Mouse (Mus musculus) heart, embryonic 10.5 days (tissue): ENCODE results near the gene Pon3. TPM values are rescaled to one million over a fixed set of nuclear protein-coding genes. Genes with fewer than 3 reads are reported as not detected.

ENCODE experiments used
- DNase-seq: peaks from one replicate; pipeline ENCODE4 v3.0.0-alpha.2; 2017; ENCODE audit warnings: low spot score
- H3K27ac ChIP-seq: fragments of 300-500 bp; sonication (generic); 2 replicates; pipeline ENCODE4 v1.5.1; 2016; ENCODE audit warnings: mild to moderate bottlenecking
- H3K27me3 ChIP-seq: fragments of 300-500 bp; sonication (generic); 2 replicates; pipeline ENCODE4 v1.6.1; 2016; ENCODE audit warnings: mild to moderate bottlenecking; ENCODE audit not compliant: poor library complexity, insufficient read depth, severe bottlenecking
- H3K36me3 ChIP-seq: fragments of 300-500 bp; sonication (generic); 2 replicates; pipeline ENCODE4 v1.6.1; 2016; ENCODE audit warnings: mild to moderate bottlenecking, moderate library complexity
- H3K4me1 ChIP-seq: fragments of 300-500 bp; sonication (generic); 2 replicates; pipeline ENCODE4 v1.6.1; 2016; ENCODE audit warnings: mild to moderate bottlenecking
- H3K4me3 ChIP-seq: fragments of 300-500 bp; sonication (generic); 2 replicates; pipeline ENCODE4 v1.5.1; 2016; ENCODE audit warnings: mild to moderate bottlenecking, moderate library complexity
- H3K9me3 ChIP-seq: fragments of 300-500 bp; sonication (generic); 2 replicates; pipeline ENCODE4 v1.6.1; 2016; ENCODE audit warnings: mild to moderate bottlenecking, moderate library complexity
- WGBS: fragments of 180-500 bp; shearing (Covaris S2); methylation state at CpG from one replicate; pipeline ENCODE4 v1.1.7; 2016; 5-methylcytosine and 5-hydroxymethylcytosine counted together
- polyA plus RNA-seq: library from polyadenylated mRNA; unstranded; fragments of >200 nt; fragmentation: Nextera tagmentation; extraction: Ambion mirVana; gene quantifications from 2 replicates; pipeline ENCODE4 v1.2.1, GENCODE M21; 2016

Pon3 gene
- polyA plus RNA-seq, 1 experiment from 2014 or later: 24.6 TPM

GRCm38 (mm10) chr6:5282418-5282817, 26.3 kb upstream of the Pon3 start:
- Histone ChIP-seq H3K36me3 (0 out of 2 replicates have a peak, but pooled peaks cover under 1% of the 10 kb centered on the region), H3K4me1 (no peaks in the 10 kb centered on the region), H3K27ac (no peak overlapping the region), H3K9me3 (no peaks in the 10 kb centered on the region), H3K4me3 (no peak overlapping the region), H3K27me3 (no peaks in the 10 kb centered on the region)
- DNase-seq: no peak
- WGBS: 73% methylated on average over 7 of the region's 7 CpGs

- Histone ChIP-seq H3K27ac (no peak overlapping the region), H3K36me3 (peaks cover 17% of the 10 kb centered on the region; the same call in 1 of the 2 replicates), H3K9me3 (no peaks in the 10 kb centered on the region), H3K4me3 (no peak overlapping the region), H3K4me1 (no peaks in the 10 kb centered on the region), H3K27me3 (no peaks in the 10 kb centered on the region)
- 65% methylated on average over 6 of the region's 6 CpGs for WGBS
- DNase-seq: no peak
Measured at GRCm38 (mm10) chr6:5280576-5281305, 24.7 kb upstream of the Pon3 start.

DNA sequence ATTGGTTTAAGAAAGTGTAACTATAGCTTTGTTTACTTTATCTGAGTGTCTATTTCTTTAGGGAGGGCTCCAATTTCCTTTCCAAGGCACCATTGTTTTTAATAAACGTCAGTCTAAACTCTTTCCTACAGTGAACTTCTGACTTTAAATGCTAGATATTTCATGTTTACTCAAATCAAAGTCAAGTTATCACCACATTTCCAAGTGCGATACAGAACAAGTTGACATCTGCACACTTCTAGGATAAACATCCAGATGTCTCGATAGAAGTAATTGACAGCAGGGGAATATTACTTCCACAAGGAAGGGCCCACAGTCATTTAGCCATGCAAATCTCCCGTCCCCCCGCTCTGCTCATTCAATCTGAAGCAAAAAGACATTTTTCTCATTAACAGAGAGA, 21.9 kb upstream of the Pon3 start:
- Histone ChIP-seq H3K27me3 (no peaks in the 10 kb centered on the region), H3K4me1 (no peaks in the 10 kb centered on the region), H3K4me3 (no peak overlapping the region), H3K27ac (no peak overlapping the region), H3K36me3 (peaks cover 23% of the 10 kb centered on the region; the same call in 1 of the 2 replicates), H3K9me3 (no peaks in the 10 kb centered on the region)
- 72% methylated on average over 5 of the region's 5 CpGs for WGBS
- DNase-seq: no peak

DNA sequence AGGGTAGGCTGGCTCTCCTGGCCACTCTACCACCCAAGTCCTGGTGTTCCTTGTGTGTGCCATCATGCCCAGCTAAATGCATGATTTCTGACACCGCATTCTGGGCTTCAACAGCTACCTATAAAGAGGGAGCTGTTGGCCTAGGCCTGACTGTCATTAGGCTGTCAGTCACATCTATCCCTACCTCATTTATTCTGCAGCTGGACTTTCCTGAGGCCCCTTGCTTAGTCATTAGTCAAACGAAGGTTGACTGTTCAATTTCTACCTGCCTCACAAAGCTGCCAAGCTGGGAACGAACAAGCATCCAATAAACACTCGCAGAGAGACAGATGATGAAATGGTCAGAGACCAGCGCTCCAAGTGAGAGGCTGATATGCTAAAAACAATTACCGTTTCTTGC, 13.6 kb upstream of the Pon3 start:
- no peak for DNase-seq
- WGBS: 89% methylated on average over 6 of the region's 6 CpGs
- H3K9me3 ChIP-seq: no peaks in the 10 kb centered on the region
- H3K36me3 ChIP-seq: peaks cover 41% of the 10 kb centered on the region
- H3K4me3 ChIP-seq: no peak overlapping the region
- no peaks in the 10 kb centered on the region for H3K27me3 ChIP-seq
- no peak overlapping the region for H3K27ac ChIP-seq
- H3K4me1 ChIP-seq: no peaks in the 10 kb centered on the region

- WGBS: 71% methylated on average over 8 of the region's 8 CpGs
- Histone ChIP-seq H3K36me3 (peaks cover 29% of the 10 kb centered on the region; the same call in 1 of the 2 replicates), H3K9me3 (no peaks in the 10 kb centered on the region)
Measured at GRCm38 (mm10) chr6:5264793-5265192, 8.7 kb upstream of the Pon3 start.

DNA sequence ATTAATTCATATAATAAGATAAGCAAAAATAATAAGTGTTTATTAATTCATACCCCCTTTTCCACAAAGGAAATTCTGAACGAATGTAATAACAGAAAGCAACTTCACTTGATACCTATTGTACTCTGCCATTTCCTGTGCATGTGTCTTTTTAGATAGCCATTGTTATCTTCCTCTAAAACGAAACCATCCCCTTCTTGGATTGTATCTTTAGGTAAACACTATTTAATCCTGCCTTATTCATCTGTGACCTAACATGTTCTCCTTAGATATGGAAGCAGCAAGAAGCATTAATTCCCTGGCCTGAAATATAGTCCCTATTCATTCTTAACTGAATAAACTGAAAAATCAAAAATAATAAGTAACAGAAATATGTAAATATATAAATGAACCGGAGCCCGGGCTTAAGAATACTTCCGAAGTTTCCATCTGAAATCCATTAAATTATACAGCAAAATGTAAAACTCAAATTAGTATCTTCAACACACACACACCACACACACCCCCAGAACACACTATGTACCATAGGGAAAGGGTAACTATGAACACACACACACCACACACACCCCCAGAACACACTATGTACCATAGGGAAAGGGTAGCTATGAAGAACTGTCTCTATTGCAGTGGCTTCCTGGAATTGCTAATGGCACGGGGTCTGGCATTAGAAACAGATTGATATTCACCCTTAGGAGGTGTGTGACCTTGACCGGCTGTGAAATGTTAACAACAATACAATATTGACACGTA, 7.3 kb upstream of the Pon3 start:
- Histone ChIP-seq H3K4me1 (no peaks in the 10 kb centered on the region), H3K4me3 (no peak overlapping the region), H3K27me3 (no peaks in the 10 kb centered on the region), H3K9me3 (no peaks in the 10 kb centered on the region), H3K27ac (no peak overlapping the region), H3K36me3 (peaks cover 24% of the 10 kb centered on the region; the same call in 1 of the 2 replicates)
- no peak for DNase-seq
- 79% methylated on average over 8 of the region's 8 CpGs for WGBS

More at GRCm38 (mm10) chr6:5264793-5265192, 8.7 kb upstream of the Pon3 start:
- DNase-seq: no peak
- Histone ChIP-seq H3K4me3 (no peak overlapping the region), H3K4me1 (no peaks in the 10 kb centered on the region), H3K27me3 (no peaks in the 10 kb centered on the region), H3K27ac (no peak overlapping the region)

DNA sequence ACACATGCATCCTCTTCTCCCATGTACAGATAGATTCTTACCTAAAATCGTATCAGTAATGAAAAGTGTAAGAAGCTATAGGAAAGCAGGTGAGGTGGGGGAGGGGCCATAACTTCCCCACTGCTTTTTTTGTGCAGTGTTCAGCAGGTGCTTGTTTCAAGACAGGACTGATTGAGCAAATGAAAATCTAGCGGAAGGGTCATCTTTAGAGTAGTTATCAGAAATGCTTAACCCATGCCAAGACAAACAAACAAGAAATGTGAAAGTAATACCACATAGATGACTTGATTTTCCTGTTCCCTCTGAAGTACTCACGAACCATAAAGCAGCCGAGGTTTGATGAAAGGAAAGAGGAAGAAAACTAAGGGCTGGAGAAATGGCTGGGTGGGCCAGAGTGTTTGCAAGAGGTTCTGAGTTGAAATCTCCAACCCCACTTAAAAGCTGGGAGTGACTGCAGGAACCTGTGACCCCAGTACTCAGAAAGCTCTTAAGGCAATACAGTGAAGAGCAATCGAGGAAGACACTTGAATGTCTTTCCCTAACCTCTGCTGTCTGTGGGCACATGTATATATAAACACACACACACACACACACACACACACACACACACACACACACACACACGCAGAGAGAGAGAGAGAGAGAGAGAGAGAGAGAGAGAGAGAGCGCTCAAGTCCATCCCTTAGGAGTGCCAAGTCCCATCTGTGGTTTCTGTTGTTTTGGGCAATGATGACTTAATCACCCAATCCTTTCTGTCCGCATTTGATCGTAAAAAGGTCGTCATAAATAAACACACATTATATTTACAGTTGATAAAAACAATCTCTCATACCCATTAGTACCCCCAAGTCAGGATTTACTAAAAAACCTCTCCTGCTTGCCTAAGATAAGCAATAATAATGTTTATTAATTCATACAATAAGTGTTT, 6.5 kb upstream of the Pon3 start:
- Histone ChIP-seq H3K4me3 (no peak overlapping the region), H3K27ac (no peak overlapping the region), H3K27me3 (no peaks in the 10 kb centered on the region), H3K4me1 (no peaks in the 10 kb centered on the region), H3K9me3 (no peaks in the 10 kb centered on the region), H3K36me3 (peaks cover 20% of the 10 kb centered on the region; the same call in 1 of the 2 replicates)
- no peak for DNase-seq
- WGBS: 79% methylated on average over 10 of the region's 10 CpGs

GRCm38 (mm10) chr6:5255291-5255690, 795 bp downstream of the Pon3 start:
- no peak for DNase-seq
- Histone ChIP-seq H3K4me3 (peak overlapping the region; percentile 64), H3K9me3 (no peaks in the 10 kb centered on the region), H3K27ac (peak overlapping the region; percentile 88), H3K27me3 (no peaks in the 10 kb centered on the region), H3K36me3 (peaks cover 4% of the 10 kb centered on the region; the same call in 1 of the 2 replicates), H3K4me1 (peaks cover 17% of the 10 kb centered on the region; the same call in 1 of the 2 replicates)
- WGBS: 46% methylated on average over 6 of the region's 6 CpGs

DNA sequence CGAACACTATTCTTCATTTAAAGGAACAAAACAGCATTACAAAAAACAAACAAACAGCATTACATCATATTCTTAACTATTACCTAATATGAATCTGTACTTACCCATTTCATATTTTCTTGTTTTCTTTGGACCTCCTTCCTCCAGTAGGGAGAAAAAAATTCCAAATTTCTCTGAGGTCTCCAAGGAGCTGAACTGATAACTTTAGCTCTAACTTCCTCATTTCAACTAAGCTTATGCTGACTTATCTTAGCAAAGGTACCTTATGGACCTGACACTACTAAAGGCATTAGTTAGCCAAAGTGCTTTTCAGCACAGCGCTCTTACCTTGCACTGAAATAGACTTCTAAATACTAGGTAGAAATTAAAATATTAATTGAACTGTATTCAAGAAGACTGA, 1.2 kb downstream of the Pon3 start:
- peaks cover 4% of the 10 kb centered on the region; the same call in 1 of the 2 replicates for H3K36me3 ChIP-seq
- no peak overlapping the region for H3K27ac ChIP-seq
- no peaks in the 10 kb centered on the region for H3K9me3 ChIP-seq
- 93% methylated on average over 2 of the region's 2 CpGs for WGBS
- H3K27me3 ChIP-seq: no peaks in the 10 kb centered on the region
- DNase-seq: no peak
- H3K4me1 ChIP-seq: peaks cover 17% of the 10 kb centered on the region; the same call in 1 of the 2 replicates
- H3K4me3 ChIP-seq: peak overlapping the region; percentile 64

GRCm38 (mm10) chr6:5245926-5246325, 10.2 kb downstream of the Pon3 start:
- WGBS: 91% methylated on average over 6 of the region's 6 CpGs
- H3K36me3 ChIP-seq: peaks cover 12% of the 10 kb centered on the region; the same call in 1 of the 2 replicates
- no peaks in the 10 kb centered on the region for H3K4me1 ChIP-seq
- no peaks in the 10 kb centered on the region for H3K9me3 ChIP-seq
- H3K4me3 ChIP-seq: no peak overlapping the region
- H3K27ac ChIP-seq: no peak overlapping the region
- no peak for DNase-seq
- no peaks in the 10 kb centered on the region for H3K27me3 ChIP-seq

DNA sequence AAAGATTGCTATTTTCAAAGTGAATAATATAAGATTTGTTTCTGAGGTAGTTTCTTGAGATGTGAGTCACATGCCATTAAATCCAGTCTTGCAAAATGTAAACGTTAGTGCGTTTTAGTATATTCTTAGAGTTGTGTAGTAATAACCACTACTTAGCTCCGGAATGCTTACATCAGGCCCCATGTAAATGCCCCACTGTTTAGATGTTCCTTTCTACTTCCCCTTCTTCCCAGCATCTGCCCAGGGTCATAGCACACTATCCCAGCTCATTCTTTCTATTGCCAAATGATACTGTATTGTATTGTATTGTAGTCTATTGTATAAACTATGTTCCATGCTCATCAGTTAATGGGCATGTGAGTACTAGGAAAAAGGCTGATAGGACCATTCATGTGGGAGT, 17.3 kb downstream of the Pon3 start:
- no peaks in the 10 kb centered on the region for H3K9me3 ChIP-seq
- no peaks in the 10 kb centered on the region for H3K4me1 ChIP-seq
- 89% methylated on average over 3 of the region's 3 CpGs for WGBS
- H3K27ac ChIP-seq: no peak overlapping the region
- H3K36me3 ChIP-seq: peaks cover 15% of the 10 kb centered on the region; the same call in 1 of the 2 replicates
- H3K27me3 ChIP-seq: no peaks in the 10 kb centered on the region
- DNase-seq: no peak
- H3K4me3 ChIP-seq: no peak overlapping the region

GRCm38 (mm10) chr6:5237510-5237909, 18.6 kb downstream of the Pon3 start:
- no peak for DNase-seq
- H3K4me3 ChIP-seq: no peak overlapping the region
- WGBS: 88% methylated on average over 4 of the region's 4 CpGs

More at GRCm38 (mm10) chr6:5237510-5237909, 18.6 kb downstream of the Pon3 start:
- H3K27me3 ChIP-seq: no peaks in the 10 kb centered on the region
- peaks cover 12% of the 10 kb centered on the region; the same call in 1 of the 2 replicates for H3K36me3 ChIP-seq
- H3K9me3 ChIP-seq: no peaks in the 10 kb centered on the region
- H3K27ac ChIP-seq: no peak overlapping the region
- no peaks in the 10 kb centered on the region for H3K4me1 ChIP-seq
